Mouse (Mus musculus): ENCODE data around the gene Hist1h2bm. TPM values are rescaled to one million over a fixed set of nuclear protein-coding genes. Genes with fewer than 3 reads are reported as not detected.
"Not testable (repeated sequence)": the region's sequence is repeated elsewhere in the genome, so short reads cannot be mapped to it uniquely, and the experiment has no call there.

Hist1h2bm gene
- polyA plus RNA-seq, 1 experiment from 2014 or later: 4.3 TPM

DNA sequence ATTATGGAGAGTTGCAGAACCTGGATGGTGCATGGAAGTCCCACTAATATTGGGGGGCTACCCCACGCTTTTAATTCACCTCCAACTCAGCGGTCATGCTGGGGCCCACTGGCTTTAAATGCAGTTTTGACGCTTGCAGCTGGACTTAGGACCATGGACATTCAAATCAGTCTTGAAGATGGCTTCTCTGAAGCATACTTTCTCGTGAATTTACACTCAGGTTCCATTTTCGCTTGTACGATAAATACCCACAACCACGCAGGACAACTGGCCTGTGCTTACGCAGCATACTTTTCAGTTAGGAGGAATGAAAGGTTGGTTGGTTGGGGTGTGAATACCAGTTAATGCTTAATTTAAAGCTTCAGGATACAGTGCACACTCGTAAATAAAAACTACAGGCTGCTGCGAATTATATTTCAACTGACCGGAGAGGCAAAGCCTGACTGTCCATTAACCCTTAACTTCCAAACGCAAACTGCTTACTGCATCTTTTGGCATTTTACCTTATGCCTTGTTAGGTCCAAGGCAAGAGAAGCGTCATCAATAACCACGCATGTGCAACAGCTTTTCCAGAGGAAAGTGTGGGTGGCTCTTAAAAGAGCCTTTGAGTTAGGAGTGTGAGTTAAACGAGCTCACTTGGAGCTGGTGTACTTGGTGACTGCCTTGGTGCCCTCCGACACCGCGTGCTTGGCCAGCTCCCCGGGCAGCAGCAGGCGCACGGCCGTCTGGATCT, 6.5 kb upstream of the Hist1h2bm start:
- Histone ChIP-seq H3K4me3 (ENCODE audit: low read depth, low read length) (peak overlapping the region; percentile 47), H3K9me3 (ENCODE audit: control insufficient read depth, low read length) (no peaks in the 10 kb centered on the region), H3K27me3 (ENCODE audit: control insufficient read depth, insufficient read depth, low read length) (no peaks in the 10 kb centered on the region), H3K4me2 (replicated peaks; ENCODE audit: low read depth, low read length) (peak overlapping the region; percentile 69), H3K4me1 (replicated peaks; ENCODE audit: control insufficient read depth, insufficient read depth, low read length) (peaks cover 2% of the 10 kb centered on the region; the same call in 1 of the 2 replicates), H3K9ac (ENCODE audit: low read depth, low read length) (peak overlapping the region; percentile 71), H3K36me3 (ENCODE audit: control insufficient read depth, insufficient read depth, low read length) (no peaks in the 10 kb centered on the region), H3K27ac (ENCODE audit: low read depth, low read length) (peak overlapping the region; percentile 93)
- DNase-seq (ENCODE audit: low spot score): peak; percentile 62
- 2% methylated on average over 19 of the region's 22 CpGs for WGBS
- ATAC-seq (ENCODE audit: low FRiP score): no peak

DNA sequence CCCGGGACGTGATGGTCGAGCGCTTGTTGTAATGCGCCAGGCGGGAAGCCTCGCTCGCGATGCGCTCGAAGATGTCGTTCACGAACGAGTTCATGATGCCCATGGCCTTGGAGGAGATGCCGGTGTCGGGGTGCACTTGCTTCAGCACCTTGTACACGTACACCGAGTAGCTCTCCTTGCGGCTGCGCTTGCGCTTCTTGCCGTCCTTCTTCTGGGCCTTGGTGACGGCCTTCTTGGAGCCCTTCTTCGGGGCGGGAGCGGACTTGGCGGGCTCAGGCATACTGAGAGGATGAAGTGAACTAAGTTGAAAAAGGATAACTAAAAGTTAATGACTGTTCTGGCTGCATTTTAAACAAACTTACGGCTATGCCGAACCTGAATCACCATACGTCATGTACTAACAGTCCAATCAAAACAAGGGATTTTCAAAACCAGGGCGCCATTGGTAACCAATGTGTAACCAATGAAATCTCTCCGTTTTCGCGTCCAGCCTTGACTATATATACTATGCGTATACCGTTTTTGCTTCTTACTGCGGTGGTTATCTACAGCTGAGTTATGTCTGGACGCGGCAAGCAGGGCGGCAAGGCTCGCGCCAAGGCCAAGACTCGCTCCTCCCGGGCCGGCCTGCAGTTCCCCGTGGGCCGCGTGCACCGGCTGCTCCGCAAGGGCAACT, 5.8 kb upstream of the Hist1h2bm start, which contains the start of the genes Hist1h2bl and Hist1h2ai:
Gene Hist1h2bl (minus strand): TSS at position 280 of the 676 bp plus-strand sequence.
Gene Hist1h2ai (plus strand): TSS at position 559 of the 676 bp plus-strand sequence.
- not testable (repeated sequence) for H3K4me1 ChIP-seq (replicated peaks; ENCODE audit: control insufficient read depth, insufficient read depth, low read length); H3K9me3 ChIP-seq (ENCODE audit: control insufficient read depth, low read length); H3K27me3 ChIP-seq (ENCODE audit: control insufficient read depth, insufficient read depth, low read length); H3K36me3 ChIP-seq (ENCODE audit: control insufficient read depth, insufficient read depth, low read length)
- Histone ChIP-seq H3K9ac (ENCODE audit: low read depth, low read length) (peak within 1 kb of the TSS; percentile 77), H3K27ac (ENCODE audit: low read depth, low read length) (peak within 1 kb of the TSS; percentile 93), H3K4me2 (replicated peaks; ENCODE audit: low read depth, low read length) (peak within 1 kb of the TSS; percentile 87), H3K4me3 (ENCODE audit: low read depth, low read length) (peak within 1 kb of the TSS; percentile 47)
- under 1% methylated on average over 23 of the region's 50 CpGs for WGBS
- peak; percentile 86 for DNase-seq (ENCODE audit: low spot score)
- peak; percentile 95 for ATAC-seq (ENCODE audit: low FRiP score)

DNA sequence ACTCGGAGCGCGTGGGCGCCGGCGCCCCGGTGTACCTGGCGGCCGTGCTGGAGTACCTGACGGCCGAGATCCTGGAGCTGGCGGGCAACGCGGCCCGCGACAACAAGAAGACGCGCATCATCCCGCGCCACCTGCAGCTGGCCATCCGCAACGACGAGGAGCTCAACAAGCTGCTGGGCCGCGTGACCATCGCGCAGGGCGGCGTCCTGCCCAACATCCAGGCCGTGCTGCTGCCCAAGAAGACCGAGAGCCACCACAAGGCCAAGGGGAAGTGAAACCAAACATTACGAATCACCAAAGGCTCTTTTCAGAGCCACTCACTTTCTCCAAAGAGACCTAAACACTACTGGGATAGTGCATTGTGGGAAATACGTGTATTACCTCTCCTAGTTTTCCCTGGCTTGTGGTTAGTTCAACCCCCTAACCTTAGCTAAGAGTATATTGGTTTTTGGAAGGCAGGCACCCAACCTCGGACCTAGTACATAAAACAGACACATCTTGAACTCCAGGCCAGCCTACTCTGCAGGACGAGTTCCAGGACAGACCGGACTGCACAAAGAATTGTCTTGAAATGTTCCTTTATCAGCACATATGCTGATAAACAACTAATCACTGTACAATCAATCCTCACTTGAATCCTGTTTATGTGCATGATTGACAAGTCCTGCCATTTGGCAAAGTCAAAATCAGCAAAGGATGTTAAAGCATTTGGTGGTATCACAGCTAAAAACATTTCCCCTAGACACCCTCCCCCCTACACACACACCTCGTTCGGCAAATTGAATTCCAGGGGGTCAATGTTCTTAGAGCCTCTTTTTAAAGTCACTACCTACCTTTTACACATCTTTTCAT, 5.1 kb upstream of the Hist1h2bm start:
- H3K36me3 ChIP-seq (ENCODE audit: control insufficient read depth, insufficient read depth, low read length); H3K27me3 ChIP-seq (ENCODE audit: control insufficient read depth, insufficient read depth, low read length); H3K9me3 ChIP-seq (ENCODE audit: control insufficient read depth, low read length); H3K4me1 ChIP-seq (replicated peaks; ENCODE audit: control insufficient read depth, insufficient read depth, low read length): not testable (repeated sequence)
- peak overlapping the region; percentile 93 for H3K27ac ChIP-seq (ENCODE audit: low read depth, low read length)
- peak overlapping the region; percentile 87 for H3K4me2 ChIP-seq (replicated peaks; ENCODE audit: low read depth, low read length)
- DNase-seq (ENCODE audit: low spot score) (peak; percentile 69), ATAC-seq (ENCODE audit: low FRiP score) (peak; percentile 31)
- WGBS: 1% methylated on average over 9 of the region's 38 CpGs
- H3K4me3 ChIP-seq (ENCODE audit: low read depth, low read length): peak overlapping the region; percentile 47
- peak overlapping the region; percentile 77 for H3K9ac ChIP-seq (ENCODE audit: low read depth, low read length)

DNA sequence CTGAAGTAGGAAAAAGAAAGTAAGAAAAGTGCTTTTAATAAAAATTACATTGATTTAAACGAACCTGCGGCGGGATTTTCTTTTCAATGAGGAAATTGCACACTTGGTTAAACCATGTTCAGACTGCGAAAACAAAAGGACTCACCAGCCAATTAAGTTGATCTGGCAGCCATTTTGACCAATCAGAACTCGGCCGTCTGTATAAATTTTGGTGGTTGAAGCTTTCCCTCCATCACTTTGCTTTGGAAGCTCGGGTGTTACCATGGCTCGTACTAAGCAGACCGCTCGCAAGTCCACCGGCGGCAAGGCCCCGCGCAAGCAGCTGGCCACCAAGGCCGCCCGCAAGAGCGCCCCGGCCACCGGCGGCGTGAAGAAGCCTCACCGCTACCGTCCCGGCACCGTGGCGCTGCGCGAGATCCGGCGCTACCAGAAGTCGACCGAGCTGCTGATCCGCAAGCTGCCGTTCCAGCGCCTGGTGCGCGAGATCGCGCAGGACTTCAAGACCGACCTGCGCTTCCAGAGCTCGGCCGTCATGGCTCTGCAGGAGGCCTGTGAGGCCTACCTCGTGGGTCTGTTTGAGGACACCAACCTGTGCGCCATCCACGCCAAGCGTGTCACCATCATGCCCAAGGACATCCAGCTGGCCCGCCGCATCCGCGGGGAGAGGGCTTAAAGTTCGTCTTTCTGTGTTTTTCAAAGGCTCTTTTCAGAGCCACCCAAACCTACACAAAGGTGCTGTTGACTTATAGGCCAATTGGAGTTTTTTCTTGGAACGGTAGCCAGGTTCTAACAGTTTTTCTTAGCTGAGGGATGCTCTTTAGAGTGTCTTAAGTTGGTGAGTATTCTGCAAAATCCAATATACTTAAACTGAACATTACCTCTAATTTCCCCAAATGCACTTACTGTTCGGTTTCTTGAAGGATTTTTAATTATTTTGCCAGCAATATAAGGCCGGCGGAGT, 4.2 kb upstream of the Hist1h2bm start, which contains the start of gene Hist1h3h:
Gene Hist1h3h (plus strand): TSS at position 263 of the 961 bp plus-strand sequence.
- Histone ChIP-seq H3K4me2 (replicated peaks; ENCODE audit: low read depth, low read length) (peak within 1 kb of the TSS; percentile 87), H3K27ac (ENCODE audit: low read depth, low read length) (peak within 1 kb of the TSS; percentile 93), H3K4me3 (ENCODE audit: low read depth, low read length) (peak within 1 kb of the TSS; percentile 47), H3K9ac (ENCODE audit: low read depth, low read length) (peak within 1 kb of the TSS; percentile 79)
- not testable (repeated sequence) for H3K9me3 ChIP-seq (ENCODE audit: control insufficient read depth, low read length); H3K4me1 ChIP-seq (replicated peaks; ENCODE audit: control insufficient read depth, insufficient read depth, low read length); H3K36me3 ChIP-seq (ENCODE audit: control insufficient read depth, insufficient read depth, low read length); H3K27me3 ChIP-seq (ENCODE audit: control insufficient read depth, insufficient read depth, low read length)
- ATAC-seq (ENCODE audit: low FRiP score): peak; percentile 45
- DNase-seq (ENCODE audit: low spot score): peak; percentile 90
- under 1% methylated on average over 26 of the region's 56 CpGs for WGBS

DNA sequence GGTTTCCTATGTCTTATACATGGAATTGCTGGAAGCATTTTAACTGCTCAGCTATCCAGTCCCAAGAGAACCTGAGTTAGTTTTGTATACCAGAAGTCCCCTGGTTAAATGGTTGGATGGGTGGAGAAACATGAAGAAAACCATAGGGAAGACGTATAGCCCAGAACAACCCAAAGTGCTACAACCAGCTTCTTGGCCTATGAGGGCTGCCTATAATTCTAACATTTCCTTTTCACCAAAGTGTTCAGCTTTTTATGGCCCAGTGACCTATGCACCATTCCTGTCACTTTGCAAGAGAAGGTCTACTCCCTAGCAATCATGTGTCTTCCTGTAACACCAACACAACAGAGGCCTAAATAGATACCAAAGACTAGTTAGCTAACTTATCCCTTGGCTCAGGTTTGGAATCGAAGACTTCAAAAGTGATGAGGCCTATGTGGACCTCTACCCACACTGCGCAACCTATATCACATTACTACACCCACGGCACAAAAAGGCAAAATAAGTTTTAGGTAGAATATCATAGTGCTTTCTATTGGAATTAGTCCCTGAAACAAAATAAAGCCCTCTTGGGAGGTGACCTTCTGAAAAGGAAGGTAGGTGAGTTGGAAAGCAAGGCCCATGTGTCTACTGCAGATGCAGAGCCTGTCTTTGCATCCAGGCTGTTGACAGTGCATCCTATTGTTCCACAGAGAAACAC, 3.3 kb upstream of the Hist1h2bm start:
- H3K4me3 ChIP-seq (ENCODE audit: low read depth, low read length): peak overlapping the region; percentile 47
- no peaks in the 10 kb centered on the region for H3K36me3 ChIP-seq (ENCODE audit: control insufficient read depth, insufficient read depth, low read length)
- peak overlapping the region; percentile 79 for H3K9ac ChIP-seq (ENCODE audit: low read depth, low read length)
- H3K9me3 ChIP-seq (ENCODE audit: control insufficient read depth, low read length): no peaks in the 10 kb centered on the region
- DNase-seq (ENCODE audit: low spot score): peak; percentile 52
- ATAC-seq (ENCODE audit: low FRiP score): no peak
- peak overlapping the region; percentile 80 for H3K27ac ChIP-seq (ENCODE audit: low read depth, low read length)
- H3K4me2 ChIP-seq (replicated peaks; ENCODE audit: low read depth, low read length): peak overlapping the region; percentile 77
- H3K4me1 ChIP-seq (replicated peaks; ENCODE audit: control insufficient read depth, insufficient read depth, low read length): peaks cover 4% of the 10 kb centered on the region; the same call in 1 of the 2 replicates
- WGBS: 60% methylated on average over 4 of the region's 4 CpGs
- H3K27me3 ChIP-seq (ENCODE audit: control insufficient read depth, insufficient read depth, low read length): no peaks in the 10 kb centered on the region

DNA sequence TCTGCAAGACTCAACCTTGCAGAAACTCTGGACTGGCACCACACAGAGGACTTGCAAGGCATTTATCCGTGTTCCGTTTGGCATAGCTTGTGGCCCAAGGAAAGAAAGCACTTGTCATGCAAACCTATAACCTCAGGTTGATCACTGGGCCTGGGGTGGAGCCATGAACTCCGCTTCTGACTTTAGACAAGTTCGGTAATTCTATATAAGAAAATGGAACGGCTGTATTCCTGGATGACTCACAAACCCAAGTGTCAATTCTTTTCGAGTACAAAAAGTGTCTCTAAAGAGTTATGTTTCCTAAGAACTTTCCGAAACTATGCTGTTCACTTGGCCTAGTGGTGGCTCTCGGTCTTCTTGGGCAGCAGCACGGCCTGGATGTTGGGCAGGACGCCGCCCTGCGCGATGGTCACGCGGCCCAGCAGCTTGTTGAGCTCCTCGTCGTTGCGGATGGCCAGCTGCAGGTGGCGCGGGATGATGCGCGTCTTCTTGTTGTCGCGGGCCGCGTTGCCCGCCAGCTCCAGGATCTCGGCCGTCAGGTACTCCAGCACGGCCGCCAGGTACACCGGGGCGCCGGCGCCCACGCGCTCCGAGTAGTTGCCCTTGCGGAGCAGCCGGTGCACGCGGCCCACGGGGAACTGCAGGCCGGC, 612 bp upstream of the Hist1h2bm start:
- peak; percentile 57 for DNase-seq (ENCODE audit: low spot score)
- not testable (repeated sequence) for H3K4me1 ChIP-seq (replicated peaks; ENCODE audit: control insufficient read depth, insufficient read depth, low read length); H3K27me3 ChIP-seq (ENCODE audit: control insufficient read depth, insufficient read depth, low read length); H3K36me3 ChIP-seq (ENCODE audit: control insufficient read depth, insufficient read depth, low read length); H3K9me3 ChIP-seq (ENCODE audit: control insufficient read depth, low read length)
- WGBS: 1% methylated on average over 19 of the region's 44 CpGs
- Histone ChIP-seq H3K4me3 (ENCODE audit: low read depth, low read length) (peak overlapping the region; percentile 35), H3K27ac (ENCODE audit: low read depth, low read length) (peak overlapping the region; percentile 78), H3K4me2 (replicated peaks; ENCODE audit: low read depth, low read length) (peak overlapping the region; percentile 42), H3K9ac (ENCODE audit: low read depth, low read length) (peak overlapping the region; percentile 42; the same call in 1 of the 2 replicates)
- peak; percentile 26 for ATAC-seq (ENCODE audit: low FRiP score)

DNA sequence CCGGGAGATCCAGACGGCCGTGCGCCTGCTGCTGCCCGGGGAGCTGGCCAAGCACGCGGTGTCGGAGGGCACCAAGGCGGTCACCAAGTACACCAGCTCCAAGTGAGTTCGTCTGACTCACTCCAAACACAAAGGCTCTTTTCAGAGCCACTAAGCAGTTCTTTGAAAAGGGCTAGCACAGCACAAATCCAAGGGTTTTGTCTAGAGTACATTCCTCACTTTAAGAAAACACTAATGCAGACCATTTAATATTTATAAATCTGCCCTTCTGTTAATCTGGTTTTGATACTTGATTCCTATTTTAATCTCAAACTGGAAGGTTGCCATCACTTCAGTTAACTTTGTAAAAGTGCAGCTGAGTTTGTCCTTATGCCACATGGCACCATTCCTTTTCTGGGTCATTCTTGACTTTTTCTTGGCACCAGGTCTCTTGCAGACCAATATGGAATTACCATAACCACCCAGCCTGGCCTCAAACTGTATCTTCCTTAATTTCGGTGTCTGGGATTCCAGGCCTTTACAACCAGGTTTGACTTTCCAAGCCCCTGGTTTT, 605 bp downstream of the Hist1h2bm start:
- Histone ChIP-seq H3K27ac (ENCODE audit: low read depth, low read length) (peak overlapping the region; percentile 78), H3K4me2 (replicated peaks; ENCODE audit: low read depth, low read length) (peak overlapping the region; percentile 44), H3K36me3 (ENCODE audit: control insufficient read depth, insufficient read depth, low read length) (no peaks in the 10 kb centered on the region), H3K9ac (ENCODE audit: low read depth, low read length) (peak overlapping the region; percentile 47; the same call in 1 of the 2 replicates), H3K4me1 (replicated peaks; ENCODE audit: control insufficient read depth, insufficient read depth, low read length) (peaks cover 4% of the 10 kb centered on the region; the same call in 1 of the 2 replicates), H3K9me3 (ENCODE audit: control insufficient read depth, low read length) (no peaks in the 10 kb centered on the region), H3K4me3 (ENCODE audit: low read depth, low read length) (peak overlapping the region; percentile 24), H3K27me3 (ENCODE audit: control insufficient read depth, insufficient read depth, low read length) (no peaks in the 10 kb centered on the region)
- WGBS: 4% methylated on average over 11 of the region's 11 CpGs
- ATAC-seq (ENCODE audit: low FRiP score) (peak; percentile 39), DNase-seq (ENCODE audit: low spot score) (peak; percentile 59)
